Mouse (Mus musculus) ES-E14 (cell line): ENCODE measurements around the gene Fzr1.

Experiments
- HCFC1 ChIP-seq: IDR thresholded peaks from 2 replicates; pipeline ENCODE4 v1.6.1; 2012; ENCODE audit warnings: low read length, inconsistent platforms, borderline replicate concordance; ENCODE audit not compliant: insufficient read depth
- ZC3H11A ChIP-seq: IDR thresholded peaks from 2 replicates; pipeline ENCODE4 v1.6.1; 2012; ENCODE audit warnings: low read depth, mild to moderate bottlenecking, inconsistent platforms, low read length, borderline replicate concordance
- ZNF384 ChIP-seq: IDR thresholded peaks from 2 replicates; pipeline ENCODE4 v1.6.1; 2012; ENCODE audit warnings: low read depth, low read length, inconsistent platforms

GRCm38 (mm10) chr10:81399296-81399695, 21.0 kb upstream of the Fzr1 start:
- TF ChIP-seq ZC3H11A (no peak), HCFC1 (no peak), ZNF384 (no peak)
